Mouse (Mus musculus): Measurements from ENCODE around the gene Ptprf.

Ptprf gene

DNA sequence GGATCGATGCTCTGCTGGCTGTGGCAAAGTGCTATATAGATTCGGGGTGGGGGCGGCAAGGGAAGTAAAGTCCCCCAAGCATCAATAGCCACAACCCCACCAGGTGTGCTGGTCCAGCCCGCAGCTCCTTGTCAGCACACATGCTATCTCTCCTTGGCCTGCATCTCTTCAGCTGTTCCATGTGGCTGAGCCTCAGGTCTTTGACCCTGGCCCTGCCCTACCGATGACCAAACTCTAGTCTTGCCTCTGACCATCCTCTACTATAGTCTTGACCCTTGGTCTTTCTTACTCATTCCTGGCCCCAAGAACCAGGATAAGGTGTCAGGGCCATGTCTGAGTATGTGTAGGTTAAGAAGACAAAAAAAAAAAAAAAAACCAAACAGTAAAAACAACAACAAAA, 33.2 kb downstream of the Ptprf start:
- DNase-seq (ENCODE audit: low read depth, low spot score): no peak

DNA sequence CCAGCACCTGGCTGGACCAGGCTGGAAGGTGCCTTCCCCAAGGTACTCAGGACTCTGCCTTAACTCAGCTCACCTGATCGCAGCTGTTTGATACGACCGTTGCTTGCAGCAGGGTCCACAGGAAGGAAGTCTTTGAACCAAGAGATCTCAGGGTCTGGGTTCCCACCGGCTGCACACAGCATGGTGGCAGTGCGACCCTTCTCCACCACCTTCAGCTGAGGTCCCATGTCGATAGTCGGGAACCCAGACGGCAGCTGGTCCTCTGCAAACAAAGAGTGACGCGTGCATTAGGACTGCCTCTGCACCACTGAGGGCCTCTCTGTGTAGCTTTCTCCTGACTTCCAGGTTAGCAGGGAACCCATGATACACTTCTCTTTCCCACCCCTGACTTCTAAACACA, 33.8 kb downstream of the Ptprf start:
- DNase-seq (ENCODE audit: low read depth, low spot score): no peak

DNA sequence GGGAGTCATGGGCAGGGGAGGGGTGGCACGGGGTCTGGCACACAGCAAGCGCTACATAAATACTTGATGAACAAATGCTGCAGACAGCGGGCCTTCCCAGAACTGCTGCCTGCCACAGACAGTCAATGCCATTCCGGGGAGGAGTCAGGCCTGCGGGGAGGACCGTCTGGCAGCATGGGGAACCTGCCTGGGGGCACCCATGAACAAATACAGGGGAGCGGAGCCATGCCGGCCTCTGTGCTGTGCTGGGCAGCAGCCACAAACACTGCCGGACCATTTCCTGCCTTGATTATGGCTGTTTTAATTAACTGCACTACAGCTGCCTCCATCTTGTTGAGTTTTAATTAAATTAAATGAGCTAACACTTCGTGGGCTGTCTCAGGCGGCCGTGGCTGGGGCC, 35.0 kb downstream of the Ptprf start:
- no peak for DNase-seq (ENCODE audit: low read depth, low spot score)

DNA sequence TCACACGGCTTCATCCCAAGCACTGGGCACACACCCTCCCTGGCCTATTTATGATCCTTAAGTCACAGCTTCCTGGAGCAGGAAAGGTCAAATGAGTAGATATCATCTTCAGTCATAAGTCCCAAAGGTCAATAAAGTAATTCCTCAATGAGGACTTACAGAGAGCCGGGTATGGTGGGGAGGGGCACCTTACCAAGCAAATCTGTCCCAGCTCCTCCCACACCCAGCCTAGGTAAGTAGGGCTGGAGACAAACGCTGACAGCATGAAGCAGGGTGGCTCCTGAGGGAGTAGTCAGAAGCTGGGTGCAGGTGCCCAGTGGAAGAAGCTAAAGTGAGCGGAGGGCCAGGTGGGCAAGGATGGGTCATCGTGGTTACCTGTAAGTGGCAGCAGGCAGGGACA, 36.3 kb downstream of the Ptprf start:
- DNase-seq (ENCODE audit: low read depth, low spot score): no peak

DNA sequence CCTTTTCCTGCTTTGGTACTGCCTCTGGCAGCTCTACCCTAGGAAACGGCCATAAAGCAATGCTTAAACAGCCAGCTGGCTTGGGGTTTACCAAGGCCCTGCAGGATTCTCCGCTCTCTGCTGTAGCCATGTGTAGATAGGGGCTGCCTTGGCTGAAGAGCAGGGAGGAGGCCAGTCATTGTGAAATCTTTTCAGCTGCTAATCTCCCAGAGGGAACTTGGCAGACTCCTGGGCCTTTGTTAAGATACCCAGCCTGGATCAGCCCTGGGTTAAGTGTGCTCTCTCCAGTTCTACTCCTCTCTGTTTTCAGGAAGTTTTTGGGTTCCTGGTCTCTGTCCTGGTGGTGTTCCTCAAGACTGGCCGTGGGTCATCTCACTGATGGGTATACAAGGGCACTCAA, 43.9 kb downstream of the Ptprf start:
- DNase-seq (ENCODE audit: low read depth, low spot score): no peak

DNA sequence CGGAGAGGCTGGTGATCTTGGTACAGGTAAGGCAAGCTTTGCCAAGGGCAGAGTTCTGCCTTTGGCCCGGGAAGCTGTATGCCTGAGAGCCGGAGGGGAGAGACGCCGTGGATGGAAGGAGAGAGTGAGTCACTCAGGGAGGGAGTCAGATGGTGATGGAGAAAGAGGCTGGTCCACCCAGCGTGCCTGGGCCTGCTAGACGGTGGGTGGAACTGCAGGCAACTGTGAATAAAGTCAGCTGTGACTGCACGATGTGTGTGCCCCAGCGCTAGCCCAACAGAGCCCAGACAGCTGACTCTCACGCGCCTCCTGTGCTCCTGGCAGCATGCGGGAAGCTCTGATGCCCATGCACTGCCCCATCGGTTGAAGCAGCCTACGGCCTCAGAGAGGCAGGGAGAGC, 45.4 kb downstream of the Ptprf start:
- no peak for DNase-seq (ENCODE audit: low read depth, low spot score)

DNA sequence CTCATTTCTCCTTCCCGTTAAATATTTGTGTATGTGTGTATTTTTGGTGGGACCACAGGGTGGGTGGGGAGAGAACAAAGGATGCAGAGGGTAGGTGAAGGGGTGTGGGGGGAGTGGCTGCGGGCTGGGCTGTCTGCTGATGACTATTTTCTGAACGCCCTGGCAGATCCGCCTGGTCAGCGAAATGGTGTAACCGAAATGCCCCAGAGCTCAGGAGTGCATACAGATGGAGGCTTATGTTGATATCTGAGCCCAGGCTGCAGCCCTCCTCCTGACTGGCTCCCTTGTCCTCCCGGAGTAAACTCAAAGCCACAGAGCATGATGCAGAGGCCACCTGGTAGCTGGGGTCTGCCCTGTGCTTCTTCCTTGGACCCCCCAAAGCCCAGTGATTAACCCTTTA, 47.4 kb downstream of the Ptprf start:
- no peak for DNase-seq (ENCODE audit: low read depth, low spot score)

DNA sequence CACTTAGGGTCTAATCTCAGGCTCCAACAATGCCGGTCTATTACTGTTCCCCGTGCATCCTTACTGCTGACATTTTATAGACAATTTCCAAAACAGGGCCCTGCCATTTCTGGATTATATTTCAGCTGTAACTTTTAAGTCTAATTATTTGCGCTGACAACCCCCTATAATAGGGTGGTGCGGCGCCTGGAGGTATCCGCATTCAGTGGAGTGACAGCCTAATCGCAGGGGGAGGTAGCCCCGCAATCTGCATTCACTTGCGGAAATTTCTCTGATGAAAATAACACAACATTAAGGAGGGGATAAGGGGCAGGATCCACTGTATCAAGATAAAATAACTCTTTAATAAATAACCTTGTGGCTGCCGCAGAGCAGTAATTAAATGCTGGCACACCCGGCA, 47.9 kb downstream of the Ptprf start:
- DNase-seq (ENCODE audit: low read depth, low spot score): no peak

DNA sequence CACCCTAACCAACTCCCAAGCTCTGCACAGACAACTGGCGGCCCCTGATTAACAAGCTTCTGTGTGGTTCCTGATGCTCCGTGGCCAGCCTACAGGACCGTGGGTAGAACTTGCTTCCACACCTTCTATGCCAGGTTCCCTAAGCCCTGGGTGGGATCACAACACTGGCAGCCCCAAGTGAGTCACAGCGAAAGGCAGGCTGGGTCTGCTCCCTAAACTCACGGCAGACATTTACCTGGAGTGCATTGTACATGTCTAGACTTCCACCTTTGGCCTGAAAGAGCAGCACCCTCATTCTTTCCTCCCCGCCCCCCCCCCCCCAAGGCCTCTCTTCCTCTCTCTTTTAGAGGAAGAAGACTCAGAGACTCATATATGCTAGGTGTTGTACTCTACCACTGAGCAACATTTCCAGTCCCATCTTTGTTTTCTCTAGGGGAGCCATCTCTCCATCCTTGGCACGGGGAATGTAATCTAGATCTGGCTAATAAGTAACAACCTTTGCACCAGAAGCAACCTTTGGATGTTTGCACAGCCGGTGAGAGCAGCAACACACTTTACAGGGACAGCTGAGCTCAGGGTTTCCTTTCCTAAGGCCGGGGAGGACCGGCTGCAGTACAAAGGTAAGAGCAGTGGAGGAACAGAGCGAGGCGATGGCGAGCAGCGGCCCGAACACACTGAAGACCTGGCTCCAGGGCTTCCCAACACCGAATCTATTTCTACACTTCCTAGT, 51.1 kb downstream of the Ptprf start:
- DNase-seq (ENCODE audit: low read depth, low spot score): no peak

DNA sequence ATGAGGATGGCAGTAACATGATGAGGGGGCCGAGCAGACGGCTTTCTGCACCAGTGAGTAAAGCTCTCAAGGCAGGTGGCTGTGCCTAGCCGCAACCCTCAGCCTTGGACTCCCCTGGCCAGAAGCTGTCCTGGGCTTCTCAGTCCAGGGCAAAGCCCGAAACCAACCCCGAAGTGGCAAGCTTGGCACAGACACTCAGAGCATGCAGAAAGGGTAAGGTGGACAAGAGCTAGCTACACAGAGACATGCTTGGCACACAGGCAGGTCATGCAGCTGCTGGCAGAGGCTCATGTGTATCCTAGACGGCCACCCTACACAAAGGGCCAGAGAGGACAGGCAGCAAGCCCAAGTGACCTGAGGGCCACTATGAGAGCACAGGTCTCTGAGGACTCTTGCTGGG, 52.5 kb downstream of the Ptprf start:
- no peak for DNase-seq (ENCODE audit: low read depth, low spot score)

DNA sequence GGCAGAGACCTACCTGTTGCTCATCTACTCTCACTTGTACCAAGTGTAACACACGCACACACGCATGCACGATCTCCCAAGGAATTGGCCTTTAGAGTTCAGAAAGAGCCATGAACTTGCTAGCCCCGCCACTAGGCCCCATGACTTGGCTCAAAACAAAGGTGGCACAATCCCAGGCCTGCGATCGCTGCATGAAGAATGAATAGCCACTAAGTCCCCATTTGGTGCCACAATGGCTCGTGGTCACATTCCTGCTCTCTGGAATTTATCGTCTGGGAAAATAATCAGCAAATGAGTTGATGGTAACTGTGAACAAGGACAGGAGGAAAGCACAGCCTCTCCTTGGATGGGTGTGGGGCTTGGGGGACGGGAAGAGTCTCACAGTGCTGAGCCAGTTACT, 54.3 kb downstream of the Ptprf start:
- no peak for DNase-seq (ENCODE audit: low read depth, low spot score)

DNA sequence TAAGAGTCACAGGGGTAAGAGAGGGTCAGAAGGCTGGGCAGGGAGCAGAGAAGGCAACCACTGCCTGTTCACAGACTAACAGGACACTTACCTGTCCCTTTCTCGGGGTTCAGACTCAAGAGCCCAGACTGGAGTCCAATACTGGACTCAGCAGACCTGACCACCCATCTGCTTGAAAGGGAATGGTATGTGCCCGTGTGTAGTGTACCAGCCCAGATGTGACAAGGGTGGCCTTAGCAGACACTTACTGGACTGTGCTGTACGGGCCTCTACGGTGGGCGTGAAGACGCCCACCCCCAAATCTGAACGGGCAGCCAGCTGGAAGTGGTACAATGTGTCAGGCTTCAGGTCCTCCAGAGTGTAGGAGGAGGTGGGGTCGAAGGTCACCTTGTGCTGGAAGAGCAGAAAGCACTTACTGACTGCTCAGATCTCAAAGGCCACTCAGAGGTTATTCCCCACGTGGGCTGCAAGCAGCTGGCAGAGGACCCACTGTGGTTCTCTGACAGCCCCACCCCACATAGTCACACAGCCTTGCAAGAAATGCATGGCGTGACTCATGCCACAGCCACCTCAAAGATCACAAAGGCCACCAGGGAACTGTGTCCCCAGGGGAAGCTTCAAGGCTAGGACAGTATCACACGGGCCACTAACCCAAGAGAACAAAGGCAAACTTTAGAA, 56.4 kb downstream of the Ptprf start:
- DNase-seq (ENCODE audit: low read depth, low spot score): peak; percentile 26

DNA sequence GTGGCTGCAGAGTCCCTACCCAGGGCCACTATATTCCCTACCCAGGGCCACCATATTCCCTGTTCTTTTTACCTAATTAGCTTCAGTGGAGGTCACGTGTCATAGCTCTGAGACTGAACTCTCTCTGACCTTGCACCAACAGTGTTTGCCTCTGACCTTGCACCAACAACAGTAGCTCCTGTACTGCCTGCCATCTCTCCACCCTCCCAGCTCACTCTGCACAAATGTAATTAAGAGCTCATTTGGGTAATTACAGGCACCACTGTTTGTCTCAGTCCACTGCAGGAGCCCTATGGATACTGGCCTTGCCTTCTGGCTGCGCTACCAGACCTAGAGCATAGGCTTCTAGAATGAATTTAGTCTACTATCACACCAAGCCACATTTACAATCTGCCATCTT, 57.3 kb downstream of the Ptprf start:
- DNase-seq (ENCODE audit: low read depth, low spot score): no peak

DNA sequence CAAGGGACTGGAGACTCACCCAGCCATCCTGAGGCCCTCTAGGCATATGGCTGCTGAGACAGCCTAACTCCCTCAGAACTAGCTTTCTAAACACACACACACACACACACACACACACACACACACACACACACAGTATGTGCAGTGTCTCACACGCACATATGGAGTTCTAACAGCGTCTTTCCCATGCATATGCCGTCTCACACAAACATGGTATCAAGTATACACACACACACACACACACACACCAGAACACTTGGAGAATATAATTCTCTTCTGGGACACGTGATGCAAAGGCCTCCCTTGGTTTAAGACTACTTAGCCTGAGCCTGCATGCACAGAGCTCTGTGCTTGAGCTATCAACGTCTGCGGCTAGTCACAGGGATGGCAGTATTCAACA, 59.3 kb downstream of the Ptprf start:
- DNase-seq (ENCODE audit: low read depth, low spot score): no peak

DNA sequence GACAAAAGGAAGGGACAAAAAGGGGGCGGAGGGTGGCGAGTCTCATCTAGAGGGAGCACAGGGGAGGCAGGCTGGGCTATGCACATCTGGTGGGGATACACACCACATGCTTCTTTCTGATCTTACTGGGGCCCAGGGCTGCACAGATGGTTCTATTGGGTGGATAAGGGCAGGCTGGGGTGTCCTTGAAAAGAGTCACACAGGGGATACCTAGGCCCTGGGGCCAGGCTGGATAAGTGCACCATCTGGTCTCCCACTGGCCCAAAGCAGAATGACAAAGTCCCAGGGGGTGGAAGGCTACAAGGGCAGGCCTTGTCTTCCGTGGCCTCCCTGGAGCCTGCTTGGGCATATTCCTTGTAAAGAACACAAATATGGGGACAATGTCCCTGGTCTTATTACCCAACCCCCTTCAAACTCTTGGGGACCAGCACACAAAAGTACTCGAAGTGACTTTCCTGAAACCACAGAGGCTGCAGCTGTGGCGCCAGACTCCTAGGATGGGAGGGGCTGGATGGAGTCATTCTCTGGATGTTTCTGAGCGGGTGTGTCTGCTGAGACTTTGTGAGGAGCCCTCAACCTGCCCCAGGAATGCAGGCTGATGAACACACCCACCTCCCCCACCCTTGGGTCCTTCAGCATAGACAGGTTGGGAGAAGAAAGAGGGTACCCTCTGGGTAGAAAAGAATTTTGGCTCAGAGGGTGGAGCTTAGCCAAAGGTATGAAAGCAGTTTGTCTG, 62.0 kb downstream of the Ptprf start:
- peak; percentile 10 for DNase-seq (ENCODE audit: low read depth, low spot score)

DNA sequence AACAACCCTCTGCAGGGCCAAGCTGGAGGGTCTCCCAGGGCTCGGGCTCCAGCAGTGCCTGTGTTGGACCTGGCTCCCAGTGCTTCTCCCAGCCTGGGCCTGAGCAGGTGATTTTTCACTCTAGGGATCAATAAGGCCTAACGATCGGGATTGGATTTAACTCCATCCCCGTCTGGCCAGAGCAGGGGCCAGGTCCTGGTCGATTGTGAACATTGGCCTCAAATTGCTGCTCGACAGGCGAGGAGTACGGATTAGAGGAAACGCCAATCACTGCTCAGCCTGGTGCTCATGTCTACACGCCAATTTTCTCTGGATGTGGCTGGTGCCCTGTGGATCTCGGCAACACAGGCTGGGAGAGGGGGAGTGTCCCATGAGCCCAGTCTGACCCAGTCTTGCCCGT, 63.8 kb downstream of the Ptprf start:
- DNase-seq (ENCODE audit: low read depth, low spot score): no peak

DNA sequence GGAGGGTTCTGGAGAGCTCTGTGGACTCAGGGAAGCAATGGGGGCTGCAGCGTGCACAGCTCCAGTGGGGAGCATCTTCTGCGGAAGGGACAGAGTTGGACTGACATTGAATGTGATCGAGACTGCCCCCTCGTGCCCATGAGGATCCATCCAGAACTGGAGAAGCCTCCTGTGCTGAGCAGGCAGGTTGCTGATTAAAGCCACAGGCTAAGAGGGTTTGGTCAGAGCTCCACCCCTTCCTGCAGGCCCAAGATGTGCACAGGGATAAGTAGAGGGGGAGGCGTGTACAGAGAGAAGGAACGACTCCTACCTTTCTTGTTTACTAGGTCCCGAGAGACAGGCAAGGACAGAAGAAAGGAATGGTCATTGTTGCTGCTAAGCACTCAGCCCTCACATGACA, 69.9 kb downstream of the Ptprf start:
- DNase-seq (ENCODE audit: low read depth, low spot score): no peak

DNA sequence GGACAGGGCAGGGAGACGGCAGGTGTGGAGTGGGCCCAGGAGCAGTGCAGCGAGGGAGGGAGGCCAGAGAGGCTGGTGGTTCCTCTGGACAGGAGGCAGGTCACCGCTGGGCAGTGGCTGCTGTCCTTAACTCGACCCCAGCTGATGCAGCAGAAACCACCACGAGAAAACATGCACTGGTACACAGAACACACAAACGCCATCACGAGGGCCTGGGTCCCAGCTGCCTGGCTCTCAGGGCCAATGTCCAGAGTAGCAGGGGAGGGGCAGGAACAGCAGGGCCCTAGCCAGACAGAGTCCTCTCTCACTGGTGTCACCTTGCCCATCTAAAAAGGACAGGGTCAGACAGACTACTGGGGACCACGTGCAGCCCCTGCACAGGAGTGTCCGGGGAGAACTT, 70.4 kb downstream of the Ptprf start:
- DNase-seq (ENCODE audit: low read depth, low spot score): no peak

DNA sequence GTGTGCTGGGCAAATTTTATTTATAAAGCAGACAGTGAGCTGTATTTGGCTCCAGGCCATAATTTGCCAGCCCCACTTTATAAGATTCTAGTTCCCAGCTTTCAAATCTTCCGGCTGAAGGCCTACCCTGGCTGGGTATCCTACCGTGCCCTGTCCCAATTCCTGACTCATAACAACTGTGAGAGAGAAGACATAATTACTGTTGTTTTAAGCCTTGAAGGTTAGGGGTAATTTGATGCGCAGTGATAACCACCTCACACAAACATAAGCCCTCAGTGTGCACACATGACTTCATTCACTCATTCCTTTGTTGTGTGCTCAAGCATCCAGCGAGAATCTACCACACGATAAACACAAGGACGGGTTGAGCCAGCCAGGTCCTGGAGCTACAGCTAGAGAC, 71.7 kb downstream of the Ptprf start:
- no peak for DNase-seq (ENCODE audit: low read depth, low spot score)

DNA sequence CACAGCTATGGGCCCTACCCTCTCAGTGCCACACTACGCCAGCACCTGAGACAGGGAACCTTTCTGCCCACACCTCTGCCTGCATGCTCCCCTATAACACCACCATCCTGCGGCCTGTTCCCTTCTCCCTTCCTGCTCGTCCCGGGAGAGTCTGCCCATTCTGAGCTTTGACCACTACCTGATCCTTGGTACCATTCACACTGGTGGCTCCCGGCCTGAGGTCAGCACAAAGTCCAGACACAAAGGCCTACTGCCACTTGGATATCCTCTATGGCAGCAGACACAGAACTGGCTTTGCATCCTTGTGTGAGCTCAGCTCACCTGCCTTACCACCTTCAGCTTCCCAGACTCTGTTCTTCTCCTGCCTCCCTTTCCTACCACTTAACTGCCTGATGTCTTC, 72.7 kb downstream of the Ptprf start:
- DNase-seq (ENCODE audit: low read depth, low spot score): no peak

DNA sequence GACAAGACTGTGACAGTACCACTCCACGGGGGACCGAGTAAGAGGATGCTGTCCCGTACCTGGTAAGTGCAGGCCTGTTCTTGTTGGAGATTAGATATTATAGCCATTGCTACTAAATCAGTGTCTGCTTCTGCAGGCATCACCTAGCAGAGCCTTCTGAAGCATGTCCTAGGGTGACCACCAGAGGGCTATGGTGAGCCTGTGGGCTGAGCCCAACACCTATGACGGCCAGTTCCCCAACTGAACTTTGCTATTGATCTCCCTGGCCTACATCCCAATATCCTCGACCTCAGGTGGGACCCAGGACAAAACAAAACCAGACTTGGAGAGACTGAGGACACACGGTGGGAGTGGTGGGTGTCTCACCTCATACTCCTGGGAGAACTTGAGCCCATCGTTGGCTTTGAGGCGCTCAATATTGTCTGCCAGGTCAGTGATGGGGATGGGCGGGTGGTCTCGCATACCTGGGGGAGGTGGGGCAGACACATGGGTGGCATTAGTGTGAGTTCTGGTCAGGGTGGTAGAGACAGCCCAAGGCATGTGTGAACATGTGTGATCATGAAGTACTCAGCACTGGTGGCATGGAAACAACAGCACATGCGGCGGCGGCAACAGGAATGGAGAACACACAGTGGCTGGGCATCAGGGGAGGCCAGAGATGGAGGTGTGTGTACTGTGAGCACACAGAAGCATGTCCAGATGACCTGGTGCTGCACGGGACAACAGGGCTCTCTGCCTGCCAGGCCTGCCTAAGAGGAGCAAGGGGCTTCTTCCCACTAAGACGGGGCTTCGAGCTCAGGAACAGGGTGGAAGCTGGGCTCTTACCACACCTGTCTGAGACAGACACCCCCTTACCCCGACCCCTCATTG, 74.2 kb downstream of the Ptprf start:
- peak; percentile 62 for DNase-seq (ENCODE audit: low read depth, low spot score)

DNA sequence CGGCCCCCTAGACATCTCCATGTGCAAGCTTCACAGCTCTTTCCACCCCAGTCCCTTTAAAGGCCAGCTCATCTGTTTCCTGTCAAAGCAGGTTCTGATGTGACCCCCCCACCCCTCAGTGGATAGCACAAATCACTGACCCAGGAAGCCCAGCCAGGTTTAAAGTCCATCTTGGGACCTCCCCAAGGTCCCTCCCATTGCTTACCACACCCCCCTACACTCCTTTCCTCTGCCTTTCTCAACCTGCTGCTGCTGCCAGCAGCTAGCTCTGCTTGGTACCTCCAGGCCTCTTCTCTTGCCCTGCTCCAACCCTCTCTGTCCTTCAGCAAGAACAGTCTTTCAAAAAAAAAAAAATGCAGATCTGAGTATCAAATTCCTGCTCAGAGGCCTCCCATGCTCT, 76.3 kb downstream of the Ptprf start:
- no peak for DNase-seq (ENCODE audit: low read depth, low spot score)
